Mouse (Mus musculus): ENCODE measurements around the gene Srsf1. TPM values are rescaled to one million over a fixed set of nuclear protein-coding genes. Genes with fewer than 3 reads are reported as not detected.
"Not testable (repeated sequence)": the region's sequence is repeated elsewhere in the genome, so short reads cannot be mapped to it uniquely, and the experiment has no call there.

Srsf1 gene
- total RNA-seq, 2 experiments from 2014 or later: 171 to 215 TPM

DNA sequence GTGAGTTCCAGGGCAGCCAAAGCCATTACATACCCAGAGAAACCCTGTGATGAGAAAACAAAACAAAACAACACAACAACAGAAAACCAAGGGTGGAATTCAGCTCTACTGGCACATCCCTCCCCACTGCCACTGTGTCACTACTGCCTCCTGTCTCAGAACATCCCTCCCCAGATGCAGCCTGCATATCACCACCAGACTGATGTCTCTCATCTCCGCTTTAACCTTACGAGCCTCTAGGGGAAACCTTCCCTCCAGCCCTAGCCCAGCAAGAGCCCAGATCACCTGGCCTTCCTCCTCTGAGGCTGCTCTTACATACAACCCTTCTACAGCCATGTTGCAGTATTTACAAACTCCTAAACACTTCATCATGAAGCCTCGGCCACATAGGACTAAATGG, 9.8 kb upstream of the Srsf1 start:
- no peak for DNase-seq (ENCODE audit: low spot score in 2 of 2)

DNA sequence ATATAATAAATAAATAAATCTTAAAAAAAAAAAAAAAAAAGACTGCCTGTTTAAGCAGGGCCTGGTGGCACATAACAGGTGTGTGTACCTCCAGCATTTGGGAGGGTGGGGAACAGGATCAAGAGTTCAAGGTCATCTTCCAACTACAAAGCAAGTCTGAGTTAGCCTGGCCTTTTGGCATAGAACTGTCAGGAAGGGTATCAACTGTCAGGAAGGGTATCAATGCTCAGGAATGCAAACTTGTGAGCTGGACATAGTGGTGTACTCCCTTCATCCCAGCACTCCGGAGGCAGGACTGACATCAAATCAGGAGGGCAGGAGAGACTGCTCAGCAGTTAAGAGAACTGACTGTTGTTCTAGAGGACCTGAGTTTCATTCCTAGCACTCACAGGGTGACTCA, 8.1 kb upstream of the Srsf1 start:
- DNase-seq (ENCODE audit: low spot score in 2 of 2): no peak

DNA sequence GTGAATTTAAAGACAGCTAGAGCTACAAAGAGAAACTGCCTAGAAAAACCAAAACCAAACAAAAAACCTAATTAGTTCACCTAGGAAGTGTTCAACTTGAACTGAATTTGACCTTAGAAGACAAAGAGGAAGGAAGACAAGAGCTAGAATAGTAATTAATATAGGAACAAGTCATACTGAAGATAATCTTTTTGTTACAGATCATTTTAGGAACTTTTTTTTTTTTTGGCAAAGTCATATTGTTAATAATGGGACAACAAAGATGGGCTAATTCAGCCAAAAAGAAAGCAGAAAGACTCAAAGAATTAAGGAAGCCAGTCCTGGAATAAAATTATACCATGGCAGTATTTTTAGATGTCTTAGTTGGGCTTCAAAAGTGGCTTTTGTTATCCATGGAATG, 2.9 kb upstream of the Srsf1 start:
- no peak for DNase-seq (ENCODE audit: low spot score in 2 of 2)

DNA sequence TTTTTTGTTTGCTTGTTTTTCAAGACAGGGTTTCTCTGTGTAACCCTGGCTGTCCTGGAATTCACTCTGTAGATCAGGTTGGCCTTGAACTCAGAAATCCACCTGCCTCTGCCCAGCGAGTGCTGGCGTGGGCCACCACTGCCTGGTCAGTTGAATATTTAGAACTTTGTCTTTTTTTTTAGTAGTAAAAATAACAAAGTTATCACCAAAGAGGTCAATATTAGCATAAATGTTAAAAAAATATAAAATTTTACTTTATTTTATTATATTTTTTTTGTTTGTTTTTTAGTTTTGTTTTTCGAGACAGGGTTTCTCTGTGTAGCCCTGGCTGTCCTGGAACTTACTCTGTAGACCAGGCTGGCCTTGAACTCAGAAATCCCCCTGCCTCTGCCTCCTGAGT, 2.0 kb upstream of the Srsf1 start:
- not testable (repeated sequence) for DNase-seq (ENCODE audit: low spot score in 2 of 2)

DNA sequence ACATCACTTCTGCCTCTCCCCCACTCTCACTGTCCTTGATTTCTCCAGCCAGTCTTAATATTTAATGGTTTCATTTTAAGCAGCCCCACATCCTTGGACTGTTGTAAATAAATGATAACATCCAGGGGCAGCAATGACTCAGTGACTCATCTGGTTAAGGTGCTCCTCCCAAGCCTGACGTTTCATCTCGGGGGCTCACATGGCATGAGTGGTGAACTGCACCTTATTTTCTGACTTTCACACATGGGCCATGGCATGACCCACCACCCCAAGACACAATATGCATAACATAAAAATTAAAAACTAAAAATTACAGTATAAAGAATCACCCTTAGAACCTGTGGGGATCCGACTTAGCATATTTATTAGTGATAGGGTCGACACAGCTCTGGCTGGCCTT, 1.3 kb upstream of the Srsf1 start:
- no peak for DNase-seq (ENCODE audit: low spot score in 2 of 2)

DNA sequence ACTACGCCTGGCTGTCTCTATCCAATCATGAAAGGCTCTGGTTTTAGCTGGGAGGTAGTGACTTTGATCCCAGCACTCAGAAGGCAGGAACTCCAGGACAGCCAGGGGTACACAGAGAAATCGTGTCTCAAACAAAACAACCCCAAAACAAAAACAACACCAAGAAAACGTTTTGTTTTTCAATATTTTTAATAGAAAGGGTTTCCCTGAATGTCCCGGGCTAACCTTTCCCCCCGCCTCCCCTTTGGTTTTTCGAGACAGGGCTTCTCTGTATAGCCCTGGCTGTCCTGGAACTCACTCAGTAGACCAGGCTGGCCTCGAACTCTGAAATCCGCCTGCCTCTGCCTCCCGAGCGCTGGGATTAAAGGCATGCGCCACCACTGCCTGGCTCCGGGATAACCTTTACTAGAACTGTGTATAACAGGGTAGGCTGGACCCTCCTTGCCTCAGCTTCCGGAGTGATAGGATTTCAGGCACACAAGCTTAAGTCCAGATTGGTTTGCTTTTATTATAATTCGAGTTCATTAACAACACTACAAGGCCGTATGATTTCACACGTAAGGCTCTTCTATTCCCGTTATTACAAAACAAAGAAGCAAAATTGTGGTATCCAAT, 743 bp upstream of the Srsf1 start:
- no peak for DNase-seq (ENCODE audit: low spot score in 2 of 2)

DNA sequence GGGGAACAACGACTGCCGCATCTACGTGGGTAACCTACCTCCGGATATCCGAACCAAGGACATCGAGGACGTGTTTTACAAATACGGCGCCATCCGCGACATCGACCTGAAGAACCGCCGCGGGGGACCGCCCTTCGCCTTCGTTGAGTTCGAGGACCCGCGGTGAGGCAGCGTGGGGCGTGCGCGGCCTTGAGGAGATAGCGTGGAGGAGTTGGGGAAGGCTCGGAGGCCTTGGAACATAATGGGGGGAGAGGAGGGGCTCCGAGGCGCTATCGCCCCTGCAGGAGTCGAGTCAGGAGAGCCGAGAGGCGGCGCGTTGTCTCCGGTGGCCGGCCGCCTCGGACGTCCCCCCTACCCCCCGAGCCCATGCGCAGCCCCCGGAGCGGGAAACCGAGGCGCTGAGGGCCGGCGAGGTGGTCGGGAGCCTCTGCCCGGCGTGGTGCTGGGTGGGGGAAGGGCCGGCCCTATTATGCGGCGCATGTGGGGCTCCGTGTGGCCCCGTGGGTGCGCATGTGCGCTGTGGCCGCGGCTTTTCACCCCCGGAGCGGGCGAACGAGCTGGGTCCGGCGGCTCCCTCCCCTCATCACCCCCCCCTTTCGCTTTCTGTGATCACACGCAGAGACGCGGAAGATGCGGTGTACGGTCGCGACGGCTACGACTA, 828 bp downstream of the Srsf1 start:
- peak; percentile 63 to 77 for DNase-seq (ENCODE audit: low spot score in 2 of 2)

DNA sequence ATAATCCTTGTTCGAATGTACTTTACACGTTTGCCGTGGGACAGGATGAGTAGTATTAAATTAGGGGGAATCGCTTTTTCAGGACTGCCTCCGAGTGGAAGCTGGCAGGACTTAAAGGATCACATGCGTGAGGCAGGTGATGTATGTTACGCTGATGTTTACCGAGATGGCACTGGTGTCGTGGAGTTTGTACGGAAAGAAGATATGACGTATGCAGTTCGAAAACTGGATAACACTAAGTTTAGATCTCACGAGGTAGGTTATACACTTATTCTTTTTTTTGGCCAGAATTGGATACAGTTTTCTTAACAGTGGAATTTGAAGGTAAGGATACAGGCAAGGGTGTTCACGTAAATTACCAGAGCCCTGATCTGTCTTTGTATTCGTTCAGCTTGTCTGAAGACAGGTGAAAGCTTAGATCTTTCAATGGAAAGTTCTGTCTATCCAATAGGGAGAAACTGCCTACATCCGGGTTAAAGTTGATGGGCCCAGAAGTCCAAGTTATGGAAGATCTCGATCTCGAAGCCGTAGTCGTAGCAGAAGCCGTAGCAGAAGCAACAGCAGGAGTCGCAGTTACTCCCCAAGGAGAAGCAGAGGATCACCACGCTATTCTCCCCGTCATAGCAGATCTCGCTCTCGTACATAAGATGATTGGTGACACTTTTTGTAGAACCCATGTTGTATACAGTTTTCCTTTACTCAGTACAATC, 1.9 kb downstream of the Srsf1 start:
- DNase-seq (ENCODE audit: low spot score in 2 of 2): no peak

DNA sequence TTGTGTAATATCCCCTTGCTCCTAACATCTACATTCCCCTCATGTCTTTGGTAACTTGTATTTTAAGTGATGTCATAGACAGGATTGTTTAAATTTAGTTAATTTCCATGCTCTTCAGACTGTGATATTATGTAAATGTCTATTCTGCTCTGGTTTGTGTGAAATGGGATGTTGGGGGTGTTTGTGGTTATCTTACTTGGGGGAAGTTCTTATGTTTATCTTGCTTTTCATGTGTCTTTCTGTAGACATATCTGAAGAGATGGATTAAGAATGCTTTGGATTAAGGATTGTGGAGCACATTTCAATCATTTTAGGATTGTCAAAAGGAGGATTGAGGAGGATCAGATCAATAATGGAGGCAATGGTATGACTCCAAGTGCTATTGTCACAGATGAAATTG, 2.6 kb downstream of the Srsf1 start:
- DNase-seq (ENCODE audit: low spot score in 2 of 2): no peak

DNA sequence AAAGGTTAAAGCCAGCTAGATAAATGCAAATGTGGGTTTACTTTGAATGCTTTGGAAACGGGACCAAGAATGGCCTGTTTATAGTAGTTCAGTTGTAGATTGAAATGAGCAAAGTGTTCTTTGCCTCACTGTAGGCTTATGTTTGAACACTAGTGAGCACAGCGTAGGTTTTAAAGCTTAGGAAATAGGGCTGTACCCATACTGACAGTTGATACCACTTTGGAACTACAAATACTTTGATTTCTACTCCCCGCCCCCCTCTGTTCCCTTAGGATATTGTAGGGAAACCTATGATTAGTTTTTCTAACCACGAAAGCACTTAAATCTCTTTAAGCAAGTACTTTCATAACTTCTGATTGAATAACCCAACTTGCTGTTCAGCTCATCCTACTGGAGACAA, 5.5 kb downstream of the Srsf1 start:
- DNase-seq (ENCODE audit: low spot score in 2 of 2): no peak

DNA sequence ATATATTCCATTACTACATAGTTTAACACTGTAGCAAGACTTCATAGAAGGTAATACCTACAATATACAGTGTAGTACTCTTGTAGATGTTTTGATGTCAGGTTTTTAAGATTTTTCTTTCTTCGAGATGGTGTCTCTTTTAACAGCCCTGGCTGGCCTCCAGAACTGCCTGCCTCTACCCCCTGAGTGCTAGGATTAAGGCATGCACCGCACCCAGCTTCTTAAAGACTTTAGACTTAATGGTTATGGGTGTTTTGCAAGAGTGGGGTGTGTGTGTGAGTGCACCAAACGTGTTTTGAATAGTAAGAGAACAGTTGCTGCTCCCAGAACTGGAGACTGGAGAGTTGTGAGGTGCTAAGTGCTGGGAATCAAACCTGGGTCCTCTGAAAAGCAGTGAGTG, 6.6 kb downstream of the Srsf1 start:
- DNase-seq (ENCODE audit: low spot score in 2 of 2): no peak

DNA sequence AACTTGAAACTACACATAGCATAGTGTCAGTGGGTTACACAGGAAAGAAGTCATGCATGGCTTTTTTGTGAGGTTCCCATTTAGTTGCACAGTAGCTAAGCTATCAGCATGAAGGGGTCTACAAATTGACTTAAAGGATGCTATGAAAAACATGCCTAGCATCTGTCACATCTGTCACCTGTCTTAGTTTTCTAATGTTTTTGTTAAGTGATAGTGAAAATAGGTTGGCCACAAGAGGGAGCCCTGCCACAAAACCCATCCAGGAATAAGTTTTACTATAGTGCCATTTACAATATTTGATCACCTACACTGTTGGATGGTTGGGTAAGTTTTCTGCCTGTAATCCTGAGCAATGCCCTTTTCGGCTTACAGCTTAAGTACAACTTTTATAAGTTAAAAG, 7.4 kb downstream of the Srsf1 start:
- DNase-seq (ENCODE audit: low spot score in 2 of 2): peak in 1 of 2 experiments; percentile 36

DNA sequence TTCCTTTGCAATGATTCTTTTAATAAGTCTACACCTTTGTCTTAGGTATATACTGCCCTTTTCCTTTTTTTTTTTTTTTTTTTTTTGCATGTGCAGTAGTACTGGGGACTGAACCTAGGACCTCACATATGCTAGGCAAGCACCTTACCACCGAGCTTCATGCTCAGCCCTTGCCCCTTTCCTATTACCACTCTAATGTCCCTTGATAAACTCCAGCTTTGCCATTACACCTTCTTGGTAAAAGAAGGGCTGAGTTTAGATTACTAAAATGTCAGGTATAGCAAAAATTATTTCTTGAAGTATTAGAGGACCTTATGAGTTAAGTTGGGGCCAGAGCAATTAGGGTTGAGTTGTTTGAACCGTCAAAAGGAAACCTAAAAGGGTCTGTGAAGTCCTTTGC, 8.6 kb downstream of the Srsf1 start:
- DNase-seq (ENCODE audit: low spot score in 2 of 2): no peak

DNA sequence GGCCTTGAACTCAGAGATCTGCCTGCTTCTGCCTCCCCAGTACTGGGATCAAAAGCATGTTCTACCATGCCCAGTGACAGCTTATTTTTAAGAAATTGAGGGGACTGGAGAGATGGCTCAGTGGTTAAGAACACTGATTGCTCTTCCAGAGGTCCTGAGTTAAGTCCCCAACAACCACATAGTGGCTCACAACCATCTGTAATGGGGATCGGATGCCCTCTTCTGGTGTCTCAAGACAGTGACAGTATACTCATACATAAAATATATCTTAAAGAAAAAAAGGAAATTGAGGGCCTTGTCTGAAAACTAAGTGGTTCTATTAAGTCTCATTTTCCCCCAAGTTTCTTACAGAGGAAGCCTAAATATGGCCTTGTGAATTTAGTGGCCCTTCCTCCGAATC, 10.6 kb downstream of the Srsf1 start:
- DNase-seq (ENCODE audit: low spot score in 2 of 2): no peak

DNA sequence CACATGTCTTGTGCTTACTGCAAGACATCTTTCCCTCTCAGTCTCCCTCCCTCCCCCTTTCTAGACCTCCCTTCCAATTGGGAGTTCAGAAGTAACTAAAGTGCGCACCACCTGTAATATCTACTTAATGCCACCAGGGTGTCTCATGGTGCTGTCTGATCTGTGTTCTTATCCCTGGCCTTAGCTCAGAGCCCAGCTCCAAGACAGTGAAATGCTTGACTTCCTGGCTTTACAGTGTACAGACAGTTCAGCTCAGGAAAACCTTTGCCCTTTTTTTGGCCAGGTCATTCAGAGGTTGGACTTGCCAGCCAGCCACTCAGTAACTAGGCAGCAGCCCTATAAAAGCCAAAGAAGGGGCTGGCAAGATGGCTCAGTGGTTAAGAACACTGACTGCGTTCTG, 12.0 kb downstream of the Srsf1 start:
- DNase-seq (ENCODE audit: low spot score in 2 of 2): no peak

DNA sequence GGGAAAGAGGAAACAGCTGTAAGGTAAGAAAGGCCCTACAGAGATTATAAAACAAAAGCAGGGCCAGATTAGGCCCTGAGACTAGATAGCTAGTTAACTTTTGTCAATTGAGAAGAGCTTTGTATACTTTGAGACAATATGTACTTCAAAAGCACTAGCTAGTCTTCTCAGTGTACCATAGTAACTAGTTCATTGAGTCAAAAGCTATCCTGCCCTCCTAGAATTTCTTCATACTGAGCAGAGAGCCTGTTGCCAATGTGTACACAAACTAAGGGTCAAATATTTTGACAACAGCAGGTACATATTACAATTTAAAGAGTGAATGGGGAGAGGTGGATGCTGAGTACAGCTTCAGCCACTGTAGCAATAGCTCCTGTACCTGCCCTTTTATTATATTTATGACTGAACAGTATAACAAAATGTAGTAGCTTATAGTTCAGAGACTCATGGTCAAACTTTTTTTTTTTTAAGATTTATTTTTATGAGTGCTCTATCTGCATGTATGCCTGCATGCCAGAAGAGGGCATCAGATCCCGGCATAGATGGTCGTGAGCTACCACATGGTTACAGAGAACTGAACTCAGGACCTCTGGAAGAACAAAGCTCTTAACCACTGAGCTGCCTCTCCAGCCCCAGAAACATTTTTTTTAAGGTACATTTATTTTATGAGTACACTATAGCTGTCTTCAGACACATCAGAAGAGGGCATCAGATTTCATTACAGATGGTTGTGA, 14.9 kb downstream of the Srsf1 start:
- DNase-seq (ENCODE audit: low spot score in 2 of 2): no peak

DNA sequence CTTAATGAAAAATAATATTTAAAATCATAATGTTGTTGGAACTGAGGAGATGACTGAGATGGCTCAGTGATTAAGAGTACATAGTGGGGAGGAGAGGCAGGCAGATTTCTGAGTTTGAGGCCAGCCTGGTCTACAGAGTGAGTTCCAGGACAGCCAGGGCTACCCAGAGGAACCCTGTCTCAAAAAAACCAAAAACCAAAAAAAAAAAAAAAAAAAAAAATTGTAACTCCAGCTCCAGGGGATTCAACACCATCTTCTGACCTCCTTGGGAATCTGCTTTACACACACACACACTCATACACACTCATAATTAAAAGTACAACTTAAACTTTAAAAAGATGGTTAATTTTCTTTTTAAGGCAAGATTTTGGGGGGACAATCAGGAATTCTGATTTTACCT, 18.6 kb downstream of the Srsf1 start:
- no peak for DNase-seq (ENCODE audit: low spot score in 2 of 2)

DNA sequence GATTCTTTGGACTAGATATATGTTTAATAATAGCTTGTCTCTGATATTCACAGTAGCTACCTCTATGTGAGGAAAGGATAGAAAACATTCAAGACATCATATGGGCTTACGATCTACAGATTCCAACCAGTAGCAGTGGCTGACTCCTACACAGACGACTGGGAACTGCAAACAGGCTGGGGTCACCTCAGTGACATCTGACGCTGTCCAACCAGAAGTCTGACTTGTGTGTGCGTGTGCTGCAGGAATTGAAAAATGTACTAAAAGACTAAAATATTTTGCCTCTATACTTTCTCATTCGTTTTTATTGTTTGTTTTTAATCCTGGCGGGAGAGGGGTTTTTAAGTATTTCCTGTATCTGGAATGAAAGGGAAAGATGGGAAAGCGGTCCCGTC, 20.0 kb downstream of the Srsf1 start:
- no peak for DNase-seq (ENCODE audit: low spot score in 2 of 2)

DNA sequence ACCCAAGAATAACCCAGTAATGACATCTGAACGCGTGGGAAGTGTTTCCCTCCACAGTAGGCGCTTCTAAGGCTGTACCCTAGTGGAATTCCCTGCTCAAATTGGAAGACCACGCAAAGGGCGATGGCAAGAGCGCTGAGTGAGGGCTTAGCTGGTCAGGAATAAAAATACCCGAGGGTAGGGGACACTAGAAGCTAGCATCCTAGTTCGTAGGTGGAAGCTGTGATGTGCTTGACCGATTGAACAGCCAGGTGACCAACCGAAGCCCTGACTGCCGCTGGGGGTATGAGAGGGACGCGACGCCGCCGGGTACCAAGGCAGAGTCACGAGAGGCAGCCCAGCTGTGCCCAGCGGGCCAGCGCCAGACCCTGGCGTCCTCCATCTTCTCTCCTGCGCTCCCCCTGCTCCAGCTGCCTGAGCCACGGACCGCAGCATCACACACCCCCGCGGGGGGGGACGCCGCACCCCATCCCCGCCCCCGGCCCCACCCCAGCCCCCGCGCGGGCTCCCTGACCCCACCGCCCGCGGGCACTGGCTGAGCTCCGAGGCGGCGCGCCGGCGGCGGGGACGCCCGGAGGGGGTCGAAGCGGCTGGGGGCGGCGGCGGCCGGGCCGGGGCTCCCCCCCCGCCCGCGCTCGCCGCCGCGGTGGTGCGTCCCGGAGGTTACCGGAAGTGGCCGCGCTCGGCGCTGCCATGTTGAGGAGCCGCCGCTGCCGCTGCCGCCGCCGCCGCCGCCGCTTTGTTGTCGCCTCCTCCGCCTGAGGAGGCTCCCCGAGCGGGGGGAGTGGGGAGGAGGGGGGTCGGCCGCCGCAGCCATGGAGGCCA, 20.6 kb downstream of the Srsf1 start, which contains the start of gene Vezf1:
Gene Vezf1, plus strand, starts transcription at position 694 of the 825 bp plus-strand sequence.
- DNase-seq (ENCODE audit: low spot score in 2 of 2): peak; percentile 78 to 82

DNA sequence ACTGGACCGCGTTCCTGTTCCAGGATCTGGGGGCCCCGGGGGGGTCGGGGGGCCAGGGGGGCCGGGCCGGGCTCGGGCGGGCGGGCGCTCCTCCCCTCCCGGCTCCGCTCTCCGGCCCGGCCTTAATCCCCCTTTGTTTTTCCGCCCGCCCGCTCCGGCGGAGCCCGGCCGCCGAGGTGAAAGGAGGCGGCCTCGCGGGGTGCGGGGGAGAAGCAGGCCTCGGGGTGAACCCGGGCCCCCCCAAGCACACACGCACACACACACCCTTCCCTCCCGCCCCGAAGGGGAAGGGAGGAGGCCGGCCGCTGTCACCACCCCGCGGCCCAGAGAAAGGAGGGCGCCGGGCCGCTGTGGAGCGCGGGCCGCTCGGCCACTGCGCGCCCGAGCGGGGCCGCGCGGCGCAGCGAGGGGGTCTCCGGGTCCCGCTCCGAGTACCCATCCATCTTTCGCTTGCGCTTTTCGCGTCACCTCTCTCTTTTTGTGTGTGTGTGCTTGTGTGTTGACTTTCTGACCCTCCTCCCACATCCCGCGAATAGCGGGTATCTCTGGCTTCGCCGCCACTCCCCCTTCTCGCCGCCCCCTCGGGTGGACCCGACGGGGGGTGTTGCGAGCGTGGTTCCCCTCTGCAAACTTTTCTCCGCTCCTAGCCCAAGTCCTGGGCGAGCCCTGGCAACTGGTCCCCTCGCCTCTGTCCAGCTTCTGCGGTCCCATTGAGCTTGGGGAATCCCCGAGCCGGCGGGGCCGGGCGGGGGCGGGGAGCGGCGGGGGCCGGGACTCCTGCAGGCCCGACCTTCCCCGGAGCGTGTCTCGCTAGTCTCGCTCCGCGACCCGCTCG, 21.5 kb downstream of the Srsf1 start:
- peak; percentile 67 to 81 for DNase-seq (ENCODE audit: low spot score in 2 of 2)

Measured in gastrocnemius, postnatal 4 days (tissue).